Mouse (Mus musculus): ENCODE measurements around the gene Hormad2.

The Hormad2 gene

DNA sequence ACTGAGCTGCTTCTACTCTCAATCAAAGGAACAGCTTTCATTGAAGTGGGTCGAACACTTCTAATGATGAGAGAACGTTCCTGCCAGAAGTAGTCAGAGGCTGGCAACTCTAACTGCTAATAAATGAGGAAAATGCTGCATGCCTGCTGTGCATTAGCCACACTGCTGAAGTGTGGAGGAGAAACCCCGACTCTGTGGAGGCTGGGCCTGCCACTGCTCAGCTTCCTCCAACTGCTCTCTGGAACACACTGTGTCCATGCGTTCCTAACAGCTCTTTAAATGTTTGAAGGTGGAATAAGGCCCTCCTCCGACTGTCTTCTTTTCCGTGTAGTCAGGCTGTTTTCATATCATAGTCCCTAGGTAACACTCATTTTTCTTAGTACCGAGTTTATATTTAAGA lies 98.9 kb downstream of the Hormad2 start:
- no peak for DNase-seq (ENCODE audit: low spot score in 2 of 2)

DNA sequence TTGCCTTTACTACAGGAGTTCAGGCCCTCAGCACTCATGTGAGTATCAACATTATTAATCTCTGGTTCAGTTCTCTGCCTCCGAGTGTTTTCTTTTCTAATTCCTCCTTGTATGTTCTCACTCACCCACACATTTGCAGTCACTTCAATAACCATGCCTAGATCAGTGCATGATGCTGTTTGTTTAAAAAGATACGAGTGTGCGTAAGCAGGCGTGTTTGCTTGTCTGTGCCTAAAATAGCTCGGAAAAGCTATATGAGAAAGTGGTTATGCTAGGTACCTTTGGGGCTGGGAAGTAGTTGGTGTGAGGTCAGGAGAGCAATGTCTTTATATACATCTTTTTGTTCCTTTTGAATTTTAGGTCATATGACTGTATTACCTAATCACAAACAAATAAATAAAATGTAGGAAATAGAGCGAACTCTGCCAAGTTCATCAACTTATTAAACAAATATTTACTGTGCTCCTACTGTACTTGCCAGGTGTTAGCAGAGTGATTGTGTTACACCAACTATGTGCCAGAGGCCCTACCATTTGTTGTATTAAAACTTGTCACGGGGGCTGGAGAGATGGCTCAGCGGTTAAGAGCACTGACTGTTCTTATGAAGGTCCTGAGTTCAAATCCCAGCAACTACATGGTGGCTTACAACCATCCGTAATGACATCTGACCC lies 100.7 kb downstream of the Hormad2 start:
- no peak for DNase-seq (ENCODE audit: low spot score in 2 of 2)

- no peak for DNase-seq (ENCODE audit: low spot score in 2 of 2)
Observed at GRCm38 (mm10) chr11:4339275-4339674, 101.6 kb downstream of the Hormad2 start.

DNA sequence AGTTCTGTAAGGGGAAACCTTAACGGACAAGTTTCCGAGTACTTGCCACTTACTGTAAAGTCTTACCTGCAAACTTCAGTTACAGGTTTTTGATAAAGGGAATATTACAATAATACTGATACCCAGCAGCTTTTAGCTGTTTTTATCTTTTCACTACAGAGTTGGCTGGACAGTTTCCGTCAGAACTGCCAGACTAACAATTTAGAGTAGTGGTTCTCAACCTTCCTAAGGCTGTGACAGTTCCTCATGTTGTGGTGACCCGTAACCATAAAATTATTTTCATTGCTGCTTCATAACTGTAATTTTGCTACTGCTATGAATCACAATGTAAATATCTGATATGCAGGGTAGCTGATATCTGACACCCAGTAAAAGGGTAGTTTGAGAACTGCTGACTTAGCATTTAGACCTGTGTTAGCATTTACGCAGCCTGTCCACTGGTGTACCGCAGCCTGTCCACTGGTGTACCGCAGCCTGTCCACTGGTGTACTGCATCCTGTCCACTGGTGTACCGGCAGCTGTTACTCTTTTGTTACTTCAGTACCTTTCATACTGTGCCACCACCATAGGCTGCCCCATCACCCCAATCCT lies 104.1 kb downstream of the Hormad2 start:
- no peak for DNase-seq (ENCODE audit: low spot score in 2 of 2)

- no peak for DNase-seq (ENCODE audit: low spot score in 2 of 2)
Observed at GRCm38 (mm10) chr11:4335810-4336692, 104.9 kb downstream of the Hormad2 start.

DNA sequence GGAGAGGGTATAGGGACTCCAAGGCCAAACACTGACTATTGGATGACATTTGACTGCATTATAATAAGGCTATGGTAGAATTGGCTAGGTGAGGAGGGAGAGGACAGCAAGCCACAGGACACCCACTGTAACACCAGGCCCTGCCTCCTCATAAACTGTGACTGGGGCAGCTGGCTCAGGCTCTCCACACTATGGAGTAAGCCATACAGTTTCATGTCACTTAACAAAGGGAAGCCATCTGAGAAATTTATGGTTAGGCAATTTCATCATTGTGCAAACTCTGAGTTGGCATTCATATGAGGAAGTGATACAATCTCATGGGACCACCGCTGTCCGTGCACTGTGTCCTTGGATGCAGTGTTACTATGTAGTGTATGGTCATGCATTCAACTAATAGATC lies 107.9 kb downstream of the Hormad2 start:
- no peak for DNase-seq (ENCODE audit: low spot score in 2 of 2)

DNA sequence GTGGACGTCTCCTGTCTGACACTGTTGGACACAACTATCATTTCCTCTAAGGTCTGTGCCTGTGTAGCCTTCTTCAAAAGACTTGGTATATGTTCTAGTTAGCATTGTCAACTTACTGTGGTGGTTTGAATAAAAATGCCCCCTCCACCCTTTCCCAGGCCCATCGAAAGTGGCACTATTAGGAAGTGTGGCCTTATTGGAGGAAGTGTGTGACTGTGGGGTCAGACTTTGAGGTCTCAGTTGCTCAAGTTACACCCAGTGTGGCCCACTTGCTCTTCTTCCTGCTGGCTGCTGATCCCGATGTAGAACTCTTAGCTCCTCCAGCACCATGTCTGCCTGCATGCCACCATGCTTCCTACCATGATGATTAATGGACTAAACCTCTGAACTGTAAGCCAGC lies 112.7 kb downstream of the Hormad2 start:
- DNase-seq (ENCODE audit: low spot score in 2 of 2) = no peak

- no peak for DNase-seq (ENCODE audit: low spot score in 2 of 2)
Observed at GRCm38 (mm10) chr11:4323481-4323880, 117.4 kb downstream of the Hormad2 start.

- DNase-seq (ENCODE audit: low spot score in 2 of 2) = no peak
Observed at GRCm38 (mm10) chr11:4322943-4323342, 118.0 kb downstream of the Hormad2 start.

- no peak for DNase-seq (ENCODE audit: low spot score in 2 of 2)
Observed at GRCm38 (mm10) chr11:4320876-4321275, 120.0 kb downstream of the Hormad2 start.

DNA sequence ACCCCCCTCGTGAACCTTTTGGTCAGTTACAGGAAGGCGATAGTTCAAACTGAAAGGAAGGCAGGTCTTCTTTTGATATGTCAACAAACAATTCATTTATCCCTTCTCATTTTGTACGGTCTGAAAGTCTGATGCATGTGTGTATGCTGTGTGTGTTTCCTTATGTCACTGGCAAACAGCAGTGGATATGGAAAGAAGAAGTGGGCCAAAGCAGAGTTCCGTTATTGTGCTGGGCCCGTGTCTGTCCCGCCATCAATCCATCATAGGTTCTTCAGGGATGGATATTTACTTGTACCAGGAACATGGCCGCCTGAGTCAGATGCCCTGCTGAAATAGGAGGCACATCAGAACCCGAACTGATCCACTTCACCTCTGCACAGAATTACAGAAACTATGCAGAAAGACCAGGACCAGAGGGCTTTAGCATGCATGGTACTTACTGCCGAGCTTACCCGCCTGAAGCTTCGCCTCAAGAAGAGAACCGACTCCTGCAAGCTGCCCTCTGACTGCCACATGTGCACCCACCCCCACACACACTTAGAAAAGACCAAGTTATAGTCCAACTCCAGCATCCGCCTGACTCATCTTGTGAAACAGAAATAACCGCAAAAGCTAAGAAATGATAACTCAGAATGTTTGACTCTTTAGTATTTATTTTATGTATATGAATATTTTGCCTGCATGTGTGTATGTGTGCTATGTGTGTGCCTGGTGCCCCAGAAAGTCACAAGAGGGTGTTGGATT lies 121.5 kb downstream of the Hormad2 start:
- DNase-seq (ENCODE audit: low spot score in 2 of 2) = no peak

DNA sequence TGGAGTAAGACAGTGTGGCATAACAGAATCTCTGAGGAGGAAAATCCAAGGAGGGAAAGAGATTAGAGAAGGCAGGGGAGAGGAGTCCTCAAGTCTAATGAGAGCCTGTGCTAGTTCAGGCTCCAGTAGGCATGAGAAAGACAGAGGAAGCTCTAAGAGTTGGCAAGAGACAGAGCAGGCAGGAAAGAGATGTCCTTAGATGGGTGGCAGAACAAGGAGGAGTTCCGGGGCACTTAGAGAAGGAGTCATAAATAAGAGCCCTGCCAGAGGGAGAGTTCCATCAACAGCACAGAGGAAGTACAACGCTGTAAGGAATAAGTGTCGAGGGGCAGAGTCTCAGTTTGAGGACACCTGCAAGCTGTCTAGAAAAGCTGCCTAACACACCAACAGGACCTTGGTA lies 122.9 kb downstream of the Hormad2 start:
- DNase-seq (ENCODE audit: low spot score in 2 of 2) = no peak

- DNase-seq (ENCODE audit: low spot score in 2 of 2) = no peak
Observed at GRCm38 (mm10) chr11:4317287-4317686, 123.6 kb downstream of the Hormad2 start.

GRCm38 (mm10) chr11:4312180-4312579 lies 128.7 kb downstream of the Hormad2 start:
- DNase-seq (ENCODE audit: low spot score in 2 of 2) = no peak

DNA sequence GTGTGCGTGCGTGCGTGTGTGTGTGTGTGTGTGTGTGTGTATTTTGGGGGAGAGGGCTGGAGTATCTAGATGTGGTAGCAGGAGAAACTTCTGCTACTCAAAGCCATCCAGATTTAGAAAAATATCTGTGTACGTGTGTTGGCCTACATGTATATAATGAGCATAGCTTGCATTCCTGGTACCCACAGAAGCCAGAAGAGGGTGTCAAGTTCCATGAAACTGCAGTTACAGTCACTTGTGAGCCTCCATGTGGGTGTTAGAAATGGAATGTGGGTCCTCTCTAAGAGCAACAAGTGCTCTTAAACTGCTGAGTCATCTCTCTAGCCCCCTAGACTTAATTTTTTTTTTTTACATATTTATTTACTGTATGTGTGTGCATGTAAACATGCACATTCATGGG lies 130.6 kb downstream of the Hormad2 start:
- DNase-seq (ENCODE audit: low spot score in 2 of 2) = no peak

DNA sequence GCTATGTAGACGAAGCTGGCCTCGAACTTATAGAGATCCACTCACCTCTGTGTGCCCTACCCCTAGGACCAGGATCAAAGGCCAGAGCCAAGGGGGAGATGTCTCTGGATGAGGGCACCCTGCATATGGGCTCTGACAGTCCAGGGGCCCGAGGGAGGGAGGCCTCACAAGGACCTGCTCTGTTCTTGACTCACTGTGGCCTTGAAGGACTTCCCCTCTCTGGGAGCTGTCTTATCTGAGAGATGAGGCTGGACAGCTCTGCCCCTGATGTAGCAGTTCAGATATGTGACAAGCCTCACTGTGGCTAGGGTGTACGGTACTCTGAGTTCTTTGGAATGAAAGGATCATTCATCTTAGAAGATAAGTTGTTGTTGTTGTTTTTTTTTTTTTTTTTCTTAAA lies 131.3 kb downstream of the Hormad2 start:
- no peak for DNase-seq (ENCODE audit: low spot score in 2 of 2)

DNA sequence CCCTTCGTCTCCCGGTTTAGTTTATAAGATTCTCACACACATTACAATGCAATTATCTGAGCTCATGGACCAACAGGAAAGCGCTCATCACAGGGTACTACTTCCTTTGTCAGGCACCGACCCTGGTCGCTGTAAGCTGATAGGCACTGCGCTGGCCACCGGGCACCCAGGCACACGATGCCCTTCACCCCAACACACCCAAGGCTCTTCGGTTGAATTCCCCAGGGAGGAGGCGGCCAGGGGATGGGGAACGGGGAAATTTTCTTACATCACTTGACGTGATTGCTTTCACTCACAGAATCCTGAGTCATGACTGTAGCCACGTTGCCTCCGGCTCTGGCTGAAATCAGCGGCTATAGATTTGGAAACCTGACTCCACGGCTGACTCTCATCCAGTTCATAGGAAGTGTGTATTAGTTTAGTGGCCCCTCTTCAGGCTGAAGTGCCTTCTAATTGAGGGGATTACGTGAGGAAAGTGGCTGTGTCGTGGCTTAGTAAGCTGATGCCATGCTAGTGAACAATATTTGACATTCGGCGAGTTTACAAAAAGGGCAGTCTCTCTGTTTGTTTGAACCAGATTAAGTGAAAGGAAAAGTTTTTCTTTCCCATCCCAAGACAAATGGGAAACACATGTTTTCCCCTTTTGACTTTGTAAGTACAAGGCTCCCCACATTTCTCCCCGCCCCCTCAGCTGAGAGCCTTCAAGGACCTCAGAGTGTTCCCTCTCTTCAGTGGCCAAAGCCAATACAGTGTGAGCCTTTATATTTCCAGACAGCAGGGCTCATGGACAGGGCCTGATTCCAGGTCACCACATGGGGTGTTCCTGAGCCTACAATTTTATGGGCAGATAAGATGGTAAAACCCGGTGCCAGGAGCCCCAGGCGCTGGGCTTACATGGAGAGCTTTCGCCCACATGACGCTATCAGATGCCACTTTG lies 132.1 kb downstream of the Hormad2 start:
- DNase-seq (ENCODE audit: low spot score in 2 of 2) = no peak

DNA sequence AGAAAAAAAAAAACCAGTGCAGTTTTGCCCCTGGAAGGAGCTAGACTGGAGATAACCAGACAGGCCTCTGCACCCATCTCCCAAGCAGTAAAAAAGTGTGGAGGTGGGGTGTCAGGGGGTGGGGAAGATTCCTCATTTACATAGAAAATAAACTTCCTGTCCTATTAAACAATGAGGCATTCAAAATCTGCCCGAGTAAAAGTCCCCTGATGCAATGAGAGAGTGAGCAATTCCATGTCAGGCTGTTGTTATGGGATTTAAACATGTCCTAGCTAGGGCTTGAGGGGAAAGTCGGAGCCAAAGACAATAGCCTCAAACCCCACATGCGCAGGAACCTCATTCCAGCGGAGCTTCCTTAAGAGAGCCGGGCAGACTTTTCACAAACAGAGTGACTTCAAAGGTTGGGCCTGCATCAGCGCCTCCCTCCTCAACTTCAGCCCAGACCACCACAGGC lies 132.8 kb downstream of the Hormad2 start:
- DNase-seq (ENCODE audit: low spot score in 2 of 2) = no peak

DNA sequence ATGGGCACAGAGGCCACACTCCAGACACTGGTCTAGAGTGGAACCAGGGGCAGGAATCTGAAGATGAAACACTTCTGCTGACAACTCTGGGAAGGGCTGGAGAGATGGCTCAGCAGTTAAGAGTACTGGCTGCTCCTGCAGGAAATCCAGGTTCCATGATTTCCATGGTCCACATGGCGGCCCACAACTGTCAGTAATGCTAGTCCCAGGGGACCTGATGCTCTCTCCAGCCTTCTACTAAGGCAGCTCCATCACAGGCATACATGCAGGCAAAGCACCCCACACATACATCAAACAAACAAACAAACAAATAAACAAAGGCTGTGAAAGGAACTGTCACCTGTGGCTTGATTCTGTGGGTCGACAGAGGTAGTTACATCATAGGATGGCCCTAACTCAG lies 134.8 kb downstream of the Hormad2 start:
- no peak for DNase-seq (ENCODE audit: low spot score in 2 of 2)

- no peak for DNase-seq (ENCODE audit: low spot score in 2 of 2)
Observed at GRCm38 (mm10) chr11:4305090-4305489, 135.8 kb downstream of the Hormad2 start.

GRCm38 (mm10) chr11:4304203-4304602 lies 136.7 kb downstream of the Hormad2 start:
- no peak for DNase-seq (ENCODE audit: low spot score in 2 of 2)

Measured in thymus, postnatal 10 days (tissue).